Mouse (Mus musculus) intestine, postnatal 0 days (tissue): ENCODE results near the gene C4b. TPM values are rescaled to one million over a fixed set of nuclear protein-coding genes. Genes with fewer than 3 reads are reported as not detected.

Source experiments
- ATAC-seq: fragments of 200-750 bp; cut with Nextera tagmentation; 2 replicates; pipeline ENCODE4 v1.8.0; 2017; ENCODE audit warnings: mild to moderate bottlenecking, moderate TSS enrichment, moderate library complexity
- H3K27ac ChIP-seq: fragments of 300-500 bp; sonication (generic); 2 replicates; pipeline ENCODE4 v1.5.1; 2014; ENCODE audit warnings: mild to moderate bottlenecking, low read depth, low read length, moderate library complexity
- H3K27me3 ChIP-seq: fragments of 300-500 bp; sonication (generic); replicated peaks from 2 replicates; pipeline ENCODE4 v1.6.1; 2014; ENCODE audit warnings: low read length, mixed read lengths; ENCODE audit not compliant: control insufficient read depth, insufficient read depth
- H3K36me3 ChIP-seq: fragments of 300-500 bp; sonication (generic); 2 replicates; pipeline ENCODE4 v1.6.1; 2014; ENCODE audit warnings: mild to moderate bottlenecking, moderate library complexity; ENCODE audit not compliant: control insufficient read depth, insufficient read depth
- H3K4me1 ChIP-seq: fragments of 300-500 bp; sonication (generic); replicated peaks from 2 replicates; pipeline ENCODE4 v1.6.1; 2014; ENCODE audit warnings: antibody characterized with exemption, low read length, mixed read lengths; ENCODE audit not compliant: control insufficient read depth, insufficient read depth
- H3K4me2 ChIP-seq: fragments of 300-500 bp; sonication (generic); replicated peaks from 2 replicates; pipeline ENCODE4 v1.6.1; 2014; ENCODE audit warnings: low read depth, mild to moderate bottlenecking, moderate library complexity
- H3K4me3 ChIP-seq: fragments of 300-500 bp; sonication (generic); 2 replicates; pipeline ENCODE4 v1.5.1; 2014; ENCODE audit warnings: low read depth, low read length
- H3K9ac ChIP-seq: fragments of 300-500 bp; sonication (generic); 2 replicates; pipeline ENCODE4 v1.6.1; 2014; ENCODE audit warnings: mild to moderate bottlenecking, low read depth, low read length
- H3K9me3 ChIP-seq: fragments of 300-500 bp; sonication (generic); 2 replicates; pipeline ENCODE4 v1.6.1; 2016; ENCODE audit warnings: mixed run types; ENCODE audit not compliant: control insufficient read depth
- CTCF ChIP-seq: sonication (generic); IDR thresholded peaks from 2 replicates; pipeline ENCODE4 v1.5.1; 2016; ENCODE audit warnings: low read depth, mild to moderate bottlenecking, control low read depth, antibody characterized with exemption, moderate library complexity
- WGBS: fragments of 180-500 bp; shearing (Covaris S2); extraction: QIAGEN DNeasy Blood & Tissue Kit; methylation state at CpG from one replicate; pipeline ENCODE4 v1.1.7; 2014; 5-methylcytosine and 5-hydroxymethylcytosine counted together
- polyA plus RNA-seq: library from polyadenylated mRNA; unstranded; fragments of >200 nt; fragmentation: Nextera tagmentation; extraction: Ambion mirVana; gene quantifications from 2 replicates; pipeline ENCODE4 v1.2.1, GENCODE M21; 2015

The C4b gene
- polyA plus RNA-seq, 1 experiment from 2014 or later, result 1.2 TPM

DNA sequence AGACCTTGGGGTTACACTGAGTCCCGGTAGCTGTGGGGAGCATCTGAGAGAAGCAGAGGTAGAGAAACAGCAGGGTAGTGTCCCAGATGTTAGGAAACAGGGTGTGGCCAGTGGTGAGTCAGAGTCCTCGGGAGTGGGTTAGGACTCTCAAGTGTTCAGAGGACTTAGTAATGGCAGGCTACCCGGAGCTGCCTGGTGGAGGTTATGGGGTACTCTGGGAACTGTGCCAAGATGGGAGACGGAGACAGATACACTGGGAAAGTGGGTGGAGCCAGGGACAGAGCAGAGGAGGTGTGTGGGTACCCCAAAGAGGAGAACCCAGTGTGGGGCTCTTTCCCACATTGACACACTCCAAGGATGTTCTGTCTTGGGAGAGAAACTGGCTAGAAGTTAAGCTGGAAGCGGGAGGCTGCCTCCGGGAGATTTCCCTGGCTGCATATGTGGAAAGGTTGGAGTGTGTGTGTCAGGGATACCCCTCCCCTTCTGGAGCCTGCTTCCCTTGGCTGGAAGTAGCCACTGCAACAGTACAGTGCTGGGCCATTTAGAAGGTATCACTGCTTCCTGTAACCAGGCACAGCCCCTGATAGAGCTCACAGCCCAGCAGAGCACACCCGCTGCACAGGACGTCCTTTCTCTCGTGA, 59.3 kb downstream of the C4b start:
- 41% methylated on average over 9 of the region's 9 CpGs for WGBS
- no peak for ATAC-seq
- H3K9me3 ChIP-seq, result no peaks in the 10 kb centered on the region
- H3K27me3 ChIP-seq, result 0 out of 2 replicates have a peak, but pooled peaks cover 4% of the 10 kb centered on the region
- no peaks in the 10 kb centered on the region for H3K36me3 ChIP-seq
- H3K4me2 ChIP-seq, result no peak overlapping the region
- H3K4me1 ChIP-seq, result peaks cover 3% of the 10 kb centered on the region
- H3K4me3 ChIP-seq, result no peak overlapping the region
- H3K9ac ChIP-seq, result no peak overlapping the region
- H3K27ac ChIP-seq, result peak overlapping the region; percentile 21; the same call in 1 of the 2 replicates
- TF ChIP-seq CTCF, result no peak

DNA sequence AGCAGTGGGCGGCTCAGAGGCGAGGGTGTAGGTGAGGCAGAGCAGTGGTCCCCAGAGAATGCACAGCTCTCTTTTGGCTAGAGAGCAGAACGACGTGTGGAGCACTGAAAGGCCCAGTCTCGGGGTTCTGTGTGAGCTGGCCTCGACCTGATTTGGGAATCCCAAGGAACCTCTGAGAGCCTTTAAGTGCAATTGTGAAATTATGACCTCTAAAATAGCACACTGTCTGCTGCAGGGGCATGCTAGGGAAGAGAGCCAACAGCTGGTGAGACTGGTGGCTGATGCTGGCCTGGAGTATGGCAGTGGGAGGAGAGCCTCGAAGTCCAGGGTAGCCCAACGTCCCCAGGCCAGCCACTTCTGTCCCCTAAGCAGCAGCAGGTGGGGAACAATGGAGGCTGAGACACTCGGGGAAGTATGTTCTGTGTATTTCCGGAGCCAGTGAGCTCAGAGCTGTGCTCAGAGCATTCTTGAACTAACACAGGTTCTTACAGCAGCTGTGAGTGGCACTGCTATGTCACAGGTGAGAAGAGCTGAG, 59.9 kb downstream of the C4b start:
- TF ChIP-seq CTCF, result no peak
- 68% methylated on average over 10 of the region's 10 CpGs for WGBS
- Histone ChIP-seq H3K4me1 (peaks cover 3% of the 10 kb centered on the region), H3K36me3 (no peaks in the 10 kb centered on the region), H3K9me3 (no peaks in the 10 kb centered on the region), H3K4me3 (no peak overlapping the region), H3K9ac (no peak overlapping the region), H3K4me2 (no peak overlapping the region), H3K27ac (peak overlapping the region; percentile 21), H3K27me3 (0 out of 2 replicates have a peak, but pooled peaks cover 4% of the 10 kb centered on the region)
- no peak for ATAC-seq

DNA sequence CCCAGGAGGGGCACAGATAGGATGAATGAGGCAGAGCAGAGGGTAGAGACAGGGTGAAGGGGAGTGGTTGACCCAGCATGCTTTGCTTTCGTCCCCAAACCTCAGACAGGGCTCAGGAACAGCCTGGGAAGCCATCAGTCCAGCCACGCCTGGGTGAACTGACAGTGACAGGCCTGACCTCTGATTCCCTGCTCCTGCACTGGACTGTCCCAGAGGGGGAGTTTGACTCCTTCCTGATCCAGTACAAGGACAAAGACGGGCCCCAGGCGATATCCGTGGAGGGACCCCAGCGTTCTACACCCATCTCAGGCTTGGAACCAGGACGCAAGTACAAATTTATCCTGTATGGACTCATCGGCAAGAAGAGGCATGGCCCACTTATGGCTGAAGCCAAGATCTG, 60.5 kb downstream of the C4b start:
- Histone ChIP-seq H3K4me3 (no peak overlapping the region), H3K9ac (no peak overlapping the region), H3K4me1 (peaks cover 3% of the 10 kb centered on the region), H3K27ac (no peak overlapping the region), H3K36me3 (no peaks in the 10 kb centered on the region), H3K9me3 (no peaks in the 10 kb centered on the region), H3K4me2 (no peak overlapping the region), H3K27me3 (0 out of 2 replicates have a peak, but pooled peaks cover 4% of the 10 kb centered on the region)
- TF ChIP-seq CTCF, result no peak
- no peak for ATAC-seq
- 83% methylated on average over 8 of the region's 8 CpGs for WGBS

DNA sequence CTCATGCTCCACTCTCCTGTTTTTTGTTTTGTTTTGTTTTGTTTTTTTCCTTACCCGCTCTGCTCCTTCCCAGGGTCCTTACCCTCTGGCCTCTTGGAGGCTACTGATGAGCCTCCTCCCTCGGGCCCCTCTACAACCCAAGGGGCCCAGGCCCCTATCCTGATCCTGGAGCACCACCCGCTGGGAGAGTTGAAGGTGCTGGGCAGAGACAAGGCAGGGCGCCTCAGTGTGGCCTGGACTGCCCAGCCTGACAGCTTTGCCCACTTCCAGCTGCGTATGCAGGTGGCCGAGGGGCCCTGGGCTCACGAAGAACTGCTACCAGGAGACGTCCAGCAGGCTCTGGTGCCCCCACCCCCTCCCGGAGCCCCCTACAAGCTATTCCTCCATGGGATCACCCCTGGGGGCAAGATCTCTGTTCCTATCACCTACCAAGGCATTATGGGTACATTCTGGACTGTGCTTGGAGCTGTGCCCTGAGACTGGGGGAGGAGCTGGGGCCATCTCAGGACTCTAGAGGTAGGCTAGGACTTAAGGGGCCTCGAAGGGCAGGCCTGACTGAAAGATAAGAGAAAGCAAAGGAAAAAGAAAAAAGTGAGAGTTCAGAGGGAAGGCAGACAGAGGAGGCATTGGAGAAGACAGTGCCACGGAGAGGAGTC, 61.7 kb downstream of the C4b start:
- H3K27ac ChIP-seq, result 0 out of 2 replicates have a peak overlapping the region, but pooled peaks have one; percentile 35
- WGBS, result 65% methylated on average over 11 of the region's 11 CpGs
- H3K9me3 ChIP-seq, result no peaks in the 10 kb centered on the region
- peaks cover 4% of the 10 kb centered on the region; the same call in 1 of the 2 replicates for H3K27me3 ChIP-seq
- ATAC-seq, result no peak
- H3K36me3 ChIP-seq, result no peaks in the 10 kb centered on the region
- H3K4me1 ChIP-seq, result peaks cover 3% of the 10 kb centered on the region
- H3K9ac ChIP-seq, result no peak overlapping the region
- TF ChIP-seq CTCF, result peak; percentile 35; the same call in 1 of the 2 replicates
- no peak overlapping the region for H3K4me2 ChIP-seq
- no peak overlapping the region for H3K4me3 ChIP-seq

DNA sequence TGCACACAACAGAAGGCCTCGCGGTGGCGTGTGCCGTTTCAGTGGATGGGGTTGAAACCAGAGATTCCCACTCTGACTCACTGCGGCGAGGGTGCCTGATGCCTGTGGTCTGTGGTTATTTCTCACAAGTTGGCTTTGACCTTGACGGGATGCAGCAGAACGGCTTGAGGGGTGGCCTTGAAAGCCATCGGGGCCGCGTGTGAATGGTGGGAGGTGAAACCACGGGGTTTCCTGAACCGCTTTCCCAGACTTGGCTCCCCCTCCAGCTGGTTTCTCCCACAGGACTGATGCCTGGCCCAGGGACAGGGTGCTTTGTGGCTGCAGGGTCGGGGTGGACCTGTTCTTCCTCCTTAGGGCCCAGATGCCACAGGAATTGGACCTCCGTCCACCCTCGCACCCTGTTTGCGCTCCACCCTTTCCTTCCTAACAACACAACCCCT, 62.5 kb downstream of the C4b start:
- H3K4me2 ChIP-seq, result no peak overlapping the region
- ATAC-seq, result no peak
- H3K27me3 ChIP-seq, result peaks cover 4% of the 10 kb centered on the region; the same call in 1 of the 2 replicates
- no peak overlapping the region for H3K27ac ChIP-seq
- H3K9me3 ChIP-seq, result no peaks in the 10 kb centered on the region
- WGBS, result 48% methylated on average over 17 of the region's 17 CpGs
- no peak for TF ChIP-seq CTCF
- H3K36me3 ChIP-seq, result no peaks in the 10 kb centered on the region
- H3K4me3 ChIP-seq, result no peak overlapping the region
- H3K9ac ChIP-seq, result no peak overlapping the region
- H3K4me1 ChIP-seq, result peaks cover 3% of the 10 kb centered on the region

DNA sequence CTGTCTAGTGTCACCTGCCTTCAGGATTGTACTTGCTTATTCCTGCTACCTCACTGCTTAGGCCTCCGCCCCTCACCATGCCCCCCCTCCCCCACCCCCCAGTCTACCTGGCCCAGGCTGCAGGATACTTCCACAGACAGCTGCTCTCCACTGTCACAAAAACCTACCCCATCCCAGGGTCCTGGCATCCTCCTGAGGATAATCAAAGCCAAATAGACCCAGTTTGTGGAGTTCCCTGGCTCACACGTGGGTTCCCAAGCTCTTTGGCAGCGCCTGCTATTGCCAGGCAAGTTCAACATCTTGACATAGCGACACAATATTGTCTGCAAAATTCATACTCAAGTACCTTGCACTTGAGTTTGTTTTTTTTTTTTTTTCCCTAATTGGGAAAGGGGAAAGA, 63.1 kb downstream of the C4b start:
- TF ChIP-seq CTCF, result no peak
- Histone ChIP-seq H3K4me3 (no peak overlapping the region), H3K4me2 (no peak overlapping the region), H3K27ac (no peak overlapping the region), H3K4me1 (peaks cover 3% of the 10 kb centered on the region), H3K27me3 (peaks cover 4% of the 10 kb centered on the region; the same call in 1 of the 2 replicates), H3K9ac (no peak overlapping the region), H3K9me3 (no peaks in the 10 kb centered on the region), H3K36me3 (no peaks in the 10 kb centered on the region)
- WGBS, result 65% methylated on average over 4 of the region's 4 CpGs
- ATAC-seq, result no peak
